Mouse (Mus musculus) cerebral cortex, adult 2 months (tissue): ENCODE data around the gene Gpr152.

Experiments
- WGBS: fragments of 180-500 bp; shearing (Covaris S2); methylation state at CpG from one replicate; pipeline ENCODE4 v1.1.7; 2018; 5-methylcytosine and 5-hydroxymethylcytosine counted together

Gene Gpr152

DNA sequence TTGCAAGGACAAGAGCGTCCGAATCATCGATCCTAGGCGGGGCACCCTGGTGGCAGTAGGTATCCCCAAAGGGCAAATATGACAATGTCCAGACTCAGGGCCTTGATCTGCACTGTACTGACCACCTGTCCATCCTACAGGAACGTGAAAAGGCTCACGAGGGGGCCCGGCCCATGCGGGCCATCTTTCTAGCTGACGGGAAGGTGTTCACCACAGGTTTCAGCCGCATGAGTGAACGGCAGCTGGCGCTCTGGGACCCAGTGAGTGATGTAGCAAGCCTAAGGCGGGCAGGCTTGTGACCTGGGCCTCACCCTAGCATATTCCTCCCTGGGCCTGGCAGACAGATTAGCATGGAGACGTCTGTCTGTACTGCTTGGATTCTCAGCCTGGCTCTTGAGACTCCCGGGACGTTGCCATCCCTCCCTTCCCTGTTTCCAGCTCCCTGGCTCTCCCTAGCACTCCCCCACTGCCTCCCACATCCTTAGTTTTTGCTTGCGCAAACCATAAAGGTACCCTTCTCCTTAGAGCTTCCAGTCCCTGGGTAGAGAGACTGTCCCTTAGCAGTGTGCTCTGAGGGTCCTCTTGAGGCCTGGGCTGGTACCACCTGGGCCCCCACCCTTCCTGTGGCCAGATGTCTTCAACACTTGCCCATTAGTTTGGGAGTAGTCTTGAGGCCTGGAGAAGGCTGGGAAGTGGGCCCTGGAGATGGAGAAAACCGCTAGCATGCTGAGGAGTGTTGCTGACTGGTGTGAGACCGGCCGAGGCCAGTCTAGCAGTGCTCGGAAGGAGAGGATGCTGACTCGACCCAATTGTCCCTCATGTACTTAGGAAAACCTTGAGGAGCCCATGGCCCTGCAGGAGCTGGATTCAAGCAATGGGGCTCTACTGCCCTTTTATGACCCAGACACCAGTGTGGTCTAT, 11.2 kb downstream of the Gpr152 start:
- 83% methylated on average over 22 of the region's 22 CpGs for WGBS

DNA sequence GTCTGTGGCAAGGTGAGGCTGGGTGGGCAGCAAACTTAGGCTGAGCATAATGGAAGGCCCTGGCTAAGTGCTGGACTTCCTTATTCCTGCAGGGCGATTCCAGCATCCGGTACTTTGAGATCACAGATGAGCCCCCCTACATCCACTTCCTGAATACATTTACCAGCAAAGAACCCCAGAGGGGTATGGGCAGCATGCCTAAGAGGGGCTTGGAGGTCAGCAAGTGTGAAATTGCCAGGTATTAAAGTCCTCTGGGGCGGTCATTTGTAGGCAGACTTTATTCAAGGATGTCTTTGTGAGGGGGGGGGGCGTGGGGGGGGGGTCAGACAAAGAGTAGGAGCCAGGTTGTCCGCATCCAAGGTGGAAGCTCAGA, 11.9 kb downstream of the Gpr152 start:
- WGBS, result 74% methylated on average over 5 of the region's 5 CpGs

- 91% methylated on average over 5 of the region's 5 CpGs for WGBS
Measured at GRCm38 (mm10) chr19:4151898-4152297, 12.3 kb downstream of the Gpr152 start.

- 78% methylated on average over 8 of the region's 8 CpGs for WGBS
Measured at GRCm38 (mm10) chr19:4152445-4153231, 13.1 kb downstream of the Gpr152 start.

- 75% methylated on average over 11 of the region's 11 CpGs for WGBS
Measured at GRCm38 (mm10) chr19:4153232-4153654, 13.7 kb downstream of the Gpr152 start, which contains the start of gene Ptprcap. Gene Ptprcap, plus strand, starts transcription at chr19:4153604.

- 58% methylated on average over 13 of the region's 13 CpGs for WGBS
Measured at GRCm38 (mm10) chr19:4154437-4155222, 15.0 kb downstream of the Gpr152 start.

- WGBS, result 76% methylated on average over 6 of the region's 6 CpGs
Measured at GRCm38 (mm10) chr19:4155223-4156072, 15.9 kb downstream of the Gpr152 start.

GRCm38 (mm10) chr19:4156073-4156579, 16.5 kb downstream of the Gpr152 start:
- WGBS, result 72% methylated on average over 20 of the region's 20 CpGs

DNA sequence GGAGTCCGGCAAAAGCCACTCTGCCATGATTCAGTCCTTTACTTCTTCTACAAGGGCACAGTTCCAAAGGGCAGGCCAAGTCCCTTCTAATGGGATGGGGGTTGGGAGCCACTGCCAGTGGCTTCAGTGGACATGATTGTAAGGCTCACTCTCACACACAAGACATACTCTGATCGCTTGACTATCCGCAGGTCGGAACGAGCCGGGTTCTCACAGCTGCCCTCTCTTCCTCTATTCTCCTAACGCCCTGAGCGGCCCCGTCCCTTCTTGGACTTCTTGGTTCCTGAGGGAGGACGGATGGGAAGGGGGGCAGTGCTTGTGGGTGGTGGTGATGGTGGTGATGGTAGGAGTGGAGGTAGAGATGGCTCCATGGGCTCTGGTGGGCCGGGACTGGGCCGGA, 17.2 kb downstream of the Gpr152 start:
- WGBS, result 74% methylated on average over 12 of the region's 12 CpGs

DNA sequence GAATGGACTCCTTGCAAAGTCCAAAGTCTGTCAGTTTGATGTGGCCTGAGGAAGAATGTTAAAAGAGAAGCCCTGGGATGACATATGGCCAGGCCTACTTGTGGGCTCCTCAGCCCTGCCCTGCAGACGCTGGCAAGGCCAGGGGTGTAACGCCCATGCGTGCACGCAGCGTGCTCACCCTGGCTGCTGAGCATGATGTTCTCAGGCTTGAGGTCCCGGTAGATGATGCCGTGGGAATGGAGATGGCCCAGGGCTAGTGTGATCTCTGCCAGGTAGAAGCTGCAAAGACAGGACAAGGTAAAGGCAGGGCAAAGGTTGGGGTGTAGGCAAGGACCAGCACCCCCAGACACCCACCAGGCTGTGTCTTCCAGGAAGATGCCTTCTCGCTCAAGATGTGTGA, 19.5 kb downstream of the Gpr152 start:
- 94% methylated on average over 8 of the region's 8 CpGs for WGBS

- 7% methylated on average over 42 of the region's 42 CpGs for WGBS
Measured at GRCm38 (mm10) chr19:4162646-4163542, 23.3 kb downstream of the Gpr152 start, which contains the start of gene Rps6kb2. Gene Rps6kb2, minus strand, starts transcription at chr19:4163354.

DNA sequence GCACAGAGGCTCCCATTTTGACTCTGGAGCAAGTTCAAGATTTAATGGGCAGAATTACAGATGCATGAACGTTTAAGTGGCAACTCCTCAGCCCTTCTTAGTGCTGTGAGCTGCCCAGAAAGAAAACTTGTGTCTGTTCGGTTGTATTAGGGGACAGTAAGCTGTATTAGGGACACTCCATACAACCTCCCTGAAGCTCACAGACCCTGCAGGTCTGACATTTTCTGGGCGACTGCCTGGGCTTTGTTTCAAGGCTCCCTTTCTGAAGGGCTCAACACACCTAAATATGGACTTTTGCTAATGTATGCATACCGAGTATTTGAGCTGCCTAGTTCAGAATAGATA, 23.9 kb downstream of the Gpr152 start:
- WGBS, result 23% methylated on average over 4 of the region's 4 CpGs

- WGBS, result 87% methylated on average over 3 of the region's 3 CpGs
Measured at GRCm38 (mm10) chr19:4164100-4164499, 24.5 kb downstream of the Gpr152 start.

- 80% methylated on average over 2 of the region's 2 CpGs for WGBS
Measured at GRCm38 (mm10) chr19:4164721-4165120, 25.1 kb downstream of the Gpr152 start.

- WGBS, result 80% methylated on average over 9 of the region's 9 CpGs
Measured at GRCm38 (mm10) chr19:4166678-4167476, 27.3 kb downstream of the Gpr152 start.

- under 1% methylated on average over 43 of the region's 43 CpGs for WGBS
Measured at GRCm38 (mm10) chr19:4169378-4169784, 29.8 kb downstream of the Gpr152 start.

GRCm38 (mm10) chr19:4169810-4170209, 30.2 kb downstream of the Gpr152 start:
- 2% methylated on average over 27 of the region's 27 CpGs for WGBS

DNA sequence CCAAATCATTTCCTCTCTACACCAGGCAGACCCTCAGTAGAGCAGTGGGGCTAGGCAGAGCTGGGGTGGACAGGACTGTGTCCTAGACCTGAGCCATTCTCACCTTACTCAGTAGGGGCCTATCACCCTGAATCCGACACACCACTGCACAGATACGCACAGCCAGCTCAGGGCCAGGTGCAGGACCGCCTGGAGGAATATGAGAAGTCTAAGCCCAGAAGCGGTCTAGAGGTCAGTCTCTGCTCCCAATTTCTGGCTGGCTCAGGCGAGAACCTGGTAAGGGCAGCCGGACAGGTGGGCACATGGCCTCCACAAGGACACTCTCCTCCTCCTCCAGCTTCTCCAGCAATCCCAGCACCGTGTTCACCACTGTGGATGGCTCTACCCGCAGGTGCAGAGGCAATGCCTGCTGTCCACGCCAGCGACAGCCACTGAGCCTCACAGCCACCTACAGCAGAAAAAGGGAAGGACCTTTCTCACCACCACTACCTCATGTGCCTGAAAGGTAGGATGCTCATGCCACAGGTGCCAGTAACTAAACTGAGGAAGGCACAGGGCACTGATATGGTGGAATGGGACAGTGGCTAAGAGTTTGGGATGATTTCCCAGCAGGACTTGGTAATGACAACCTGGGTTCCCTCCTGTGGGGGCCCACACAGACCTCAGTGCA, 31.3 kb downstream of the Gpr152 start:
- WGBS, result 94% methylated on average over 10 of the region's 10 CpGs
